23 mouse cellular contexts compared by ENCODE assay signal in genomic region chr7:73322466-73323151, GRCm38 (mm10).
"Had no signal": no experiment of that assay in that cellular context is flagged by ENCODE, and none has a peak within 500 bp of the region (broad histone marks: within the 10 kb centered on the region; RNA-seq: fewer than 3 reads in every experiment).

No protein-coding gene starts in this region.

- H3K36me3 ChIP-seq: limb, embryonic 13.5 days; neural tube, embryonic 12.5 days; neural tube, embryonic 15.5 days had no signal

- DNase-seq: kidney, adult 18-20 months; kidney, adult 9 months; kidney, postnatal 14 days; kidney, postnatal 4 days; left cerebral cortex, postnatal 4 days; liver, postnatal 0 days; lung, embryonic 14.5 days; lung, postnatal 36 days; midbrain, embryonic 14.5 days; right cerebral cortex, adult 18-20 months; right cerebral cortex, postnatal 14 days; right cerebral cortex, postnatal 4 days; thymus, adult 18-20 months; thymus, postnatal 4 days had no signal

- H3K9me3 ChIP-seq: megakaryocyte, embryonic 14.5 days; neural tube, embryonic 15.5 days had no signal

- H3K27me3 ChIP-seq: neural tube, embryonic 12.5 days; neural tube, embryonic 15.5 days had no signal

- H3K4me1 ChIP-seq: megakaryocyte, embryonic 14.5 days; neural tube, embryonic 12.5 days had no signal

- ATAC-seq: intestine, embryonic 16.5 days; liver, postnatal 0 days; lung, postnatal 0 days had no signal

- H3K4me2 ChIP-seq: midbrain, embryonic 11.5 days; neural tube, embryonic 12.5 days; neural tube, embryonic 15.5 days had no signal

- H3K4me3 ChIP-seq: megakaryocyte, embryonic 14.5 days; neural tube, embryonic 12.5 days; neural tube, embryonic 15.5 days had no signal

- H3K9ac ChIP-seq: limb, embryonic 13.5 days; liver, embryonic 14.5 days; liver, postnatal 0 days; lung, embryonic 14.5 days; neural tube, embryonic 12.5 days; neural tube, embryonic 15.5 days had no signal

- H3K27ac ChIP-seq: limb, embryonic 13.5 days; liver, embryonic 14.5 days; neural tube, embryonic 12.5 days; neural tube, embryonic 15.5 days; stomach, postnatal 0 days had no signal
